Mouse (Mus musculus): ENCODE measurements around the gene Nav2.

DNA sequence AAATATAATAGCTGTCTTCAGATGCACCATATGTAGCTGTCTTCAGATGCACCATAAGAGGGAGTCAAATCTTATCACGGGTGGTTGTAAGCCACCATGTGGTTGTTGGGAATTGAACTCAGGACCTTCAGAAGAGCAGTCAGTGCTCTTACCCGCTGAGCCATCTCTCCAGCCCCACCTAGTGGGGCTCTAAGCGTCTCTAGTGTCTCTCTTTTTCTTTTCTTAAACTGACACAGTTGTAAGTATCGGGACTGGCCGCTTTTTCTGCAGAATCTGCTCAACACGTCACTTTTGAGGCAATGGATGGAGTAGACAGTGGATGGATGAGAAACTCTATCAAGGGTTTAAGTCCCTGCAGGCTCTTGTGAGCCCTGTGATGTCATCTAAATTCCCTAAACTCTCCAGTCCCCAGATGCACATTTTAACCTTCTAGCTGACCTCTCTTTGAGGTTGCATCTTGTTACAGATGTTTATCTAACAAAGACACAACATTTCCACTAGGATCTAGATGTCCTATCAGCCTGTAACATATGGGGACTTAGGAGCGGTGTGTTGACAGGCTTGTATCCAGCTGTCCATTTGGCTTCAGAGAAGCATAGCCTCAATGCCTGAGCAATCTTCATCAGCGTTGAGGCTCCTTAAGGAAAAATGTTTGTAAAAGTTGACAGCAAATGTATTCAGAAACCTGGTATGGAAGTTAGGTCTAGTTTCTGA is 560.1 kb downstream of the Nav2 start:
- TF ChIP-seq POLR2A (IDR thresholded peaks at IDR 0.05; ENCODE audit: insufficient read depth, low read depth, low read length) (no peak), CTCF (IDR thresholded peaks at IDR 0.05) (no peak), EP300 (IDR thresholded peaks at IDR 0.05; ENCODE audit: insufficient read depth, low read depth, low read length) (no peak)

Measured in heart, adult 2 months (tissue).